Mouse (Mus musculus): ENCODE data around the gene Slc25a26.

DNA sequence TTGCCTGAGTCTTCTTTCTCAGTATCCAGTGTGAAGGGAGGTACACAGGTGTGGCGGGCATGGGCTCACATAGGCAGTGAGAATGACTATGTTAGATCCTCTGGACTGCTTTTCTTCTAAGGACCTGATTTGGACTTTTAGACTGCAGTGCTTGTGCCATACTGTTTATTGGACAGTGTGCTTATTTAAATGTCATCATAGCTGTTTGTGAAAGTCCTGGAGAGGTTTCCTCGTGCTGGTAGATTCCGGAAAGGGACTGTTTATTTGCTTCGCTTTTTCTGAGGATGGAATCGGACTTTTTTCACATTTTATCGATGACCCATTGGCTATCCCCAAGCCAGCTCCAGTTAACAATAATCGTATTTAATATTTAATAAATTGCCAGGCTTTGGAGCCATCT lies 50.7 kb downstream of the Slc25a26 start:
- TF ChIP-seq POLR2A (IDR thresholded peaks at IDR 0.05; ENCODE audit: borderline replicate concordance, low read depth, low read length) (no peak), CTCF (IDR thresholded peaks at IDR 0.05; ENCODE audit: low read depth, low read length) (no peak)
